Mouse (Mus musculus) fat pad, adult 2 months (tissue): Measurements from ENCODE around the gene Supt16.
A peak's percentile ranks its signal among the peaks of the same experiment; 100 is the strongest.

Experiments
- DNase-seq: peaks from one replicate; pipeline ENCODE4 v3.0.0-alpha.2; 2011; ENCODE audit warnings: low read depth, low spot score; ENCODE audit errors: extremely low read depth

Gene Supt16

DNA sequence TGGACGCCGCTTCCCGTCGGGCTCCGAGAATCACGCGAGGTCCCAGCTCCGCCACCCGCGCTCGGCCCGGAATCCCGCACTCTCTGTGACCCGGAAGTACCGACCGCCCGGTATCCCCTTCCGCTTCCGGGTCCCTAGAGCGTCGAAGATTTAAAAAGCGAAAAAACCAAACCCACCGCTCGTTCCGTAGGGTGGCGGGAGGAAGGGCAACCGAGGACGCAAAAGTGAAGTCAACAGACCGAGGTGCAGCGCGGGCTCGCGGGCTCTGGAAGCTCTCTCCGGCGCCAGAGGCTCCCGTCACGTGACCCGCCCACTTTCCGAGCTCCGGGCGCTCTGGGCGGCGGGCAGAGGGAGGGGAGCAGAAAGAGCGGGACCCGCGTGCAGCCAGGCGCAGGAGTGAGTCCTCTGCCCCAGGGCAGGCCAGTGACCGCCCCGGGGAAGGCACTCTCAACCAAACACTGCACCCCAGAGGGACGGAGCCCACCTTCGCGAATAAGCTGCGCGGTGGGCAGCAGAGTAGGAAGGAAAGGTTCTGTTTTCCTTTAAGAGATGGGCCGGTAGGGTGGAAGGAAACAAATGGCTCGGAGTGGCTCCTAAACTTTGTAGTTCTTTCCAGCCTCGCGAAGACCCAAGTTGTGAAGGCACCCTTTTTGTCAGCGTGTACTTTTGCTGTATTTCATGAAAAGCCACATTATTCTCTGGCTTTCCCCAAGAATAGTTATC, at the start of gene Supt16:
TSS of gene Supt16 (minus strand) at position 261 of the 723 bp plus-strand sequence.
- DNase-seq: no peak

DNA sequence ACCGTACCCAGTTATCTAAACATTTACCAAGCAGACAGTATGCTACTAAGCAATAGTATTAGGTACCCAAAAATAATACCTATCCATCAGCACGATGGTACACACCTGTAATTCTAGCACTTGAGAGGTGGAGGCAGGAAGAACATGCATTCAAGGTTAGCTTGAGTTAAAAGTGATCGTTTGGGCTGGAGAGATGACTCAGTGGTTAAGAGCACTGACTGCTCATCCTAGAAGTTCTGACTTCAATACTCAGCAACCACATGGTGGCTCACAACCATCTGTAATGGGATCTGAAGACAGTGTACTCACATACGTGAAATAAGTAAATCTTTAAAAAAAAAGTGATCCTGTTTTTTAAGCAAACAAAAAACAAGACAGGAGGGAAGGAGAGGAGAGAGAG, 48.9 kb upstream of the Supt16 start:
- DNase-seq: no peak

DNA sequence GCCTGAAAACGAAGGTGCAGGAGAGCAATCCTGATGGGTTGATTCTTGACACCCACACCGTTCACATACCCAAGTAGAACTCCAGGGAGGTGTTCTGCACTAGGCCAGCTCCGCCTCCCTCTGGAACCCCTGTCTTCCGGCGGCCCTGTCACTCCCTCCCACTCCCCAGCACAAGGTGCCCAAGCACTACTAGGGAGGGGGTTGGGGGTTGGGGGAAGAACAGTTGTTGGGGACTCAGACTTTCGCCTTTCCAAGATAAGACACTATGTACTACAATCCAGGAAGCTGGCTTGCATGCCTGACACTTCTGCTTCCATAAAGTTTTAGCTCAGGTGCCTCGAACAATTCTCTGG, 47.5 kb upstream of the Supt16 start:
- no peak for DNase-seq

DNA sequence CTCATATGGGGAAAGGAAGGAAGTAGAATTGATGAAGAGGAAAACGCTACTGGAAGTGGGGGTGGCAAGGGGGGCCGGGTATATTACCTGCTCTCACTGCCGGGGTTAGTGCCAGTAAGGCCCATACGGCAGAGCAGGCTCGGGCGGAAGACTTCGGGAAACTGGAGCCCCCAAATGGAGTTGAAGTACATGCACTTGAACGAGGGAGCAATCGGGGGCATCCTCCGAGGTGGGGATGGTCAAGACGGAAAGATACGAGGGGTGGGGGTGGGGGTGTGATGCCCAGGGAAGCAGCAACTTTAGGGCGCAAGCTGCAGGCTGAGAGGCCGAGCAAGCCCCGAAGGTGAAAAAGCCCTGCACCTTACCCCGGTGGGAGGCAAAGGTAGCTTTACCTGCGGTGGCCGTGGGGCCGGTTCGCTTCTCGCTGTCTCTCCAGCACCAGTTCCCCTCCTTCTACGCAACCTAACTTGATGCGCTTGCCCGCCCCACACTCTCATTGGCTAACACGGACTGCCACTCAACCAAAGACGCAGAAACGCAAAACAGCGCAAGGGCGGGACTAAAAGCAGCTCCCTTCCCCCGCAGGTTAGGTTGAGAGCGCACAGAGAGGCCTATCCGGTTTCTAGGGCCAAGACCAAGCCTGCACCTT, 46.9 kb upstream of the Supt16 start:
- DNase-seq: peak; percentile 88

DNA sequence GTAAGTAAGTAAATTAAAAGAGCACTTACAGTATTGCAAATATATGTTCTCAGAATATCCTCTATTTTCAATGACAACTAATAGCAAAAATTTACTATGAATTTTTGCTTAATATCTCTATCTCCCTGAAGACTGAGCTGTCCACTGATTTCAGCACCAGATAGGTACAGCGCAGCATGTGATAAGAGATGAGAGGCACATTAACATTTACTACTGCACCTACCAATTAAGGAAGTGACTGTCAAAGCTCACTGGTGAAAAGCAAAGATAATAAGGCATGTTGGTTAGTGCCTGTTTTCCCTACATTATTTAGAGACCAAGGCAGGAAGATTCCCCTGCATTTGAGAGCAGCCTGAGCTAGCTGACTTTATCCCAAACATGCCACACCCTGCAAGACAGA, 39.0 kb upstream of the Supt16 start:
- no peak for DNase-seq

DNA sequence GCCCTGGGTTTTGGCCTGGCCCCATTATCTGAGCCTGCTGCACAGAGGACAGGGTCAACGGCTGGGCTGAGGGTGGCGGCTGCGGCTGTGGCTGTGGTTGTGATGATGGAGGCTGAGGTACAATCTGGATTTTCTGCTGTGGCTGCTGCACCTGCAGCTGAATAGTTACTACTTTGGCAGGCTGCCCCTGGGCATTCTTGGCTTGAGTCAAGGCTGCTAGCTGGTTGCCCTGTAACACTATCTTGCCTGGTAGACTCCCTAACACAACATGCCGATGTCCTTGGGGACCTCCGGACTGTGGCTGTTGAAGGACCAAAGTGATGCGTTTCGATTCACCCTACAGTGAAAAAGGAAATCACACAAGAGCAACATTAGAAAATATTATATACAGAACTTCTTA, 37.9 kb upstream of the Supt16 start:
- DNase-seq: no peak

DNA sequence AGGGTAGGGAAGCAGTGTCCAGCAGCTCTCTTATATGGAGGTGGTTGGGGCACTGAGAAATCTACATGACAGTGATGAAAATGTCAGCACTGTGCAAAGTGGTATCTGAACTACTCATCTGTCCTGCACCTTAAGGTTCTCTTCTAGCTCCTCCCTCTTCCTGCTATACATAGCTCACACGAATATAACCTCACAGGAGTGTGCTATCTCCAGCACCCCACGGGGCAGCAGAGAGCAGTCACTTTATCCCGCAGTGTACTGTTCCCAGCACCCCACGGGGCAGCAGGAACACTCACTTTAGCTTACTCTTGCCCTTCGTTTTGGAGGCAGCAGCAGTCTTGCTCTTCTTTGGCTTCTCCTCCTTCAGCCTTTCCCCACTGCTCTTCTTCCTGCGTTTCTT, 35.0 kb upstream of the Supt16 start:
- no peak for DNase-seq

DNA sequence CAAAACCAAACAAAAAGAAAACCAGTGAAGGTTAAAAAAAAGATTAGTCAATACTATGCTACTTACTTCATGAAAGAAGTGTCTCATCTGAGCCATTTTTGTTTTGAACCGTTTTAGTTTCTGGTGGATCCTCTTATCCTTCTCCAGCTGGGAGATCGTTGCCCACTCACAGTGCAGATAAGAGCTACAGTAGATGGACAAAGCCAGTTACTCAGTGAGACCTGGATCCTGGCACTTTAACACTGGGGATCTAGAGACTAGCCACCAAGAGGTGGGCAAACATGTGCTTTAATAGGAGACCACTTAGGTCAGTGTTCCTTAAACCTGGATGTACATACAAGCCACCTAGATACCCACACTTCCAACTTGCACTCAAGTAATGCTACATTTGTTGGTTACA, 28.8 kb upstream of the Supt16 start:
- no peak for DNase-seq

DNA sequence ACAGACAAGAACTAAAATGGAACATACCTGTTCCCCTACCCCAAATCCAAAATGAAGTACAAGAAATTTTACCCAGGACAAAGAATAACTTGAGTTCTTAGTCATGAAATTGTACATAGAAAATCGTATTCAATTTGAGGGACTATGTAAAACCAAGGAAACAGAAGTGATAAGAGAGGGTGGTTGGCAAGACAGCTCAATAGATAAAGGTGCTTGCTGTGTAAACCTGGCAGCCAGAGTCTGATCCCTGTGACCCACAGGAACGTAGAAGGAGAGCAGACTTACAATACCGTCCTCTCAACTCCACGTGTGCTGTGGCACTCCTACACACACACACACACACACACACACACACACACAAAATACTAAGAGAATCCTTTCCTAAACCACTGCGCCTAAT, 20.0 kb upstream of the Supt16 start:
- no peak for DNase-seq

DNA sequence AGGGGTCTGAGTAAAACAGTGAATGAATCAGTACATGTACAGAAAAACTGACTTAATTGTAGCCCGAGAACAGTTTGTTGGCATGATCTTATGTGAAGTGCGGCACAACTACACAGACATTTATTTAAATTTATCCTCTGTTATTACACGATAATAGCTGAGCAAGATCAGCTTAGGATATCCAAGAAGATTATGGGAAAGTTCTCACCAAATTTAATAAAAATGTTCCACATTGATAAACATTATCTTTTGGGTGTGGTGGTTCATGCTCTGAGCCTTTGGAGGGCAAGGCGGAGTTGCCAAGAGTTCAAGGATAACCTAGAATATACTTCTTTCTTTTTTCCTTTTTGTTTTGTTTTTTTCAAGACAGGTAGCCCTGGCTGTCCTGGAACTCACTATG, 2.2 kb upstream of the Supt16 start:
- DNase-seq: no peak

DNA sequence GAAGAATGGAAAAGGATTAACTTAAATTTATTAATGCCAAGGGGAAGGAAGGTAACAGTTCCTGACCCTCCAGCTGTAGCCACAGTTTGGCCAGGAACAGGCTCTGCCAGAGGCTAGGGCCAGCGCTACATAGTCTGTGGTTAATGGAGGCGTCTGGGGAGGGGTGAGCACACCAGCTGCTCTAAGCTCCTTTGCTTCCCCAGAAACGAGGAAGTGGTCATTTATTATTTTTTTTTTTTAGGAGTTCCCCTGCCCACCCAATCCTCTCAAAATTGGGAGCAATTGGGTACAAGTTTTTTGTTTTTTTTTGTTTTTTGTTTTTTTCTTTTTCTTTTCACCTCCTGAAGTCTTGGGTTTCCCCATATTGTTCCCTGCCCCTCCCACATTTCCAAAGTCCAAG, 925 bp upstream of the Supt16 start:
- no peak for DNase-seq

DNA sequence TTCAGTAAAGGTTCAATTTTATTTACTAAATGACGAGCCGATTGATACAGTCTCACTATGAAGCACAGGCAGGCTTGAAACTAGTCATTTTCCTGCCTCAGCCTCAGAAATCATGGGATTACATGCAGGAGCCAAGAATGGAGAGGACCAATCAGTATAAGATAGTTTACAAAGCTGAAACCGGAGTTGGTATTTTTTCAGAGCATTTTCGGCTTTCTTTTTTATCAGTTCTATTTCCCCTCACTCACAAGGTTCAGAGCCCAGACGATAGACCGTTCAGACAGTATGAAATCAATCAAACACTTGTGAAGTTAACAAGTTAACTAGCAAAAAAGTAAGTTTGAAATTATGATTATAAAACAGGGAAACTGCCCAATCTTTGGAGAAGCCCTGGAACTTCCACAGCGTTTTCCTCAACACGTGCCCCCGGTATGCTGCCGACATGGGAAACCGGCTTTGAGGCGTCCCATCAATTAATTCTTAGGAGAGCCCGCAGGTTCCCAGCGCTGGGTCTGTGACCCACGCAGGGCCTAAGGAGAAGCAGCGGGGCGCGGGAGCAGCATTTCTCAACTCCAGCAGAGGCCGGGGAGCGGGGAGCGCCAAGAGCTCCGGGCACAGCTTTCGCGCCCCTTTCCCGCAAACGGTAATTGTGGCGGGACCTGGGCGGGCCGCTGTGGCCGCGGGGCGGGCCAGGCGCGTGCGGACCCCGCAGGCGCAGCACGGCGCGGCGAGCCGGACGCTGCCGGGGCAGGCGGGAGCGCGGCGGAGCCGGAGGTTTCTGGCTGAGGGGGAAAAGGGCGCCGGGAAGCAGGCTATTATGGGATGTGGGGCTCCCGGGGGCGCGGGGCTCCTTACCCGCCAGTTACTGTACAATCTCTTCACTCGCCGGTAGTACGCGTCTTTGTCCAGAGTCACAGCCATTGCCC, 723 bp downstream of the Supt16 start:
- DNase-seq: no peak

DNA sequence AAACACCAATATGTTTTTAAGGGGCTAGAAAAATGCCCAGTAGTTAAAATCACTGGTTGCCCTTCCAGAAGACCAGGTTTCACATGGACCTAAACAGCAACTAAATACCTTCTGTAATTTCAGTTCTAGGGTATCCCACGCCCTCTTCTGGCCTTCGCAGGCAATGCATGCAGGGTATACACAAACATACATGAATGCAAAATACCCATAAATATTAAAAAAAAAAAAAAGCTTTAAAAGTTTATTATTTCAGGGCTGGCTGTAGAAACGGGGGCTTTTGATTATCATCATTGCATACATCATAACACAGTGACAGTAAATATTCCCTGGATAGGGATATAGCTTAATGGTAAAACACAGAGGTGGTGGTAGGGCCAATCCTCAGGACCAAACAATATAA, 1.5 kb downstream of the Supt16 start:
- DNase-seq: no peak

DNA sequence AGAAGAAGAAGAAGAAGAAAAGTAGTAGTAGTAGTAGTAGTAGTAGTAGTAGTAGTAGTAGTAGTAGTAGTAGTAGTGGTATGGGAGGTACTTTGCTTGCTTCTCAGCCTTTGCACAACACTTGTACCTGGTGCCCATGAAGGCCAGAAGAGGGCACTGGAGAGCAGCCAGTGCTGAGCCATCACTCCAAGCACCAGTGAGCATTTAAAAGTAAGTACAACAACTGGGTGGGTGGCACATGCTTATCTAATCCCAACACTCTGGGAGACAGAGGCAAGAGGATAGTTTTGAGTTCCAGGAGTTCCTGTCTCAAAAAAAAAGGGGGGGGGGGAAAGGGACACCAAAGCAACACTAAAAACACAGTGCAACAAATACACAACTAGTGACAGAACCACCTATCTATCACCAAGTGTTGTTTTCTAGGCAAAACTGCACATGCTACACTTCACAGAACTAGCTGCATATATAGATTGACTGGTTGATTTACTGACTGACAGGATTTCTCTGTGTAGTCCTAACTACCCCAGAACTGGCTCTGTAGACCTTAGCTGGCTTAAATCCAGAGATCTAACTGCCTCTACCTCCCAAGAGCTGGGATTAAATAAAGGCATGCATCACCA, 6.4 kb downstream of the Supt16 start:
- no peak for DNase-seq

DNA sequence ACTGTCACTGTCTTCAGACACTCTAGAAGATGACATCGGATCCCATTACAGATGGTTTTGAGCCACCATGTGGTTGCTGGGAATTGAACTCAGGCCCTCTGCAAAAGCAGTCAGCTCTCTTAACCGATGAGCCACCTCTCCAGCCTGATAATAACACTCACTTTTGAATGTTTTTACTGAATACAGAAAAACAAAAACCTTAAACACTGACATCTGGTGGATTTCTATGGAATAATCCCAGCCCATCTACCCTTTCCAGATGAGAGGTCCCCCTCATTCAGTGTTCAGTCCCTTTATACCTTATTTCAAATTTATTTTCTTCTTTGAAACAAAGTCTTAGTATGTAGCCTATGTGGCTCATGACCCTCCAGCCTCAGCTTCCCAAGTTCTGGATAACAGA, 7.7 kb downstream of the Supt16 start:
- DNase-seq: no peak

DNA sequence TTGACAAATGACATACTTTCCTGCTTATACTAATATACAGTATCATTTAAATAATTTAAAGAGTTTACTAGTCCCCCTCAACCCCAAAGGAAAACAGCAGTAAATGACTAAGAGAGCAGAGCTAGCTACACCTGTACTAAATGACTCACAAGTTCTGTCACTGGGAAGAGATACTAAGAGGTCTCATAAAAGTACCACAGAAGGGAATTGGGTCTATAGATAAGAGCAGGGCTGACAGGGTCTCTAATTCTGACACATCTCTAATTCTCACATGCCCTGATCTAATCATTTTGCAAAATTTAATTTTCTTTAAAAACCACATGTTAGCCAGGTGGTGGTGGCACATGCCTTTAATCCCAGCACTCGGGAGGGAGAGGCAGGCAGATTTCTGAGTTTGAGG, 8.4 kb downstream of the Supt16 start:
- no peak for DNase-seq

DNA sequence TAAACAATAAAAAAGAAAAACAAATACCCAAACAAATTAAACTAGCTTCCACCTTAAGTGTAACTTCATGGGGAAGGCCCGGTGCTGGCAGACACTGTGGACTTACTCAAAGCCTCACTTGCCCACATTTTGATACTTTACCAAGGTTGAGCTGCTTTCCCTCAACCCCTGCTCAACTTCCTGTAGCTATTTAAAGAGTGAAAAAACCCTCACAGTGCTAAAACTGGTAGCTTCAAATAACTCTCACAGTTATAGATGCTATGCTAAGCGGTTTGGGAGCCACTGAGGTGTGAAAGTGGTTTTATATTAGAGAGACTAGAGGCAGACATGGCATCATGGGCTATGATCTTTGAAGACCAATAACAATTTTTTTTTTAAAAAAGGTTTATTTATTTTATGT, 30.6 kb downstream of the Supt16 start:
- DNase-seq: no peak

DNA sequence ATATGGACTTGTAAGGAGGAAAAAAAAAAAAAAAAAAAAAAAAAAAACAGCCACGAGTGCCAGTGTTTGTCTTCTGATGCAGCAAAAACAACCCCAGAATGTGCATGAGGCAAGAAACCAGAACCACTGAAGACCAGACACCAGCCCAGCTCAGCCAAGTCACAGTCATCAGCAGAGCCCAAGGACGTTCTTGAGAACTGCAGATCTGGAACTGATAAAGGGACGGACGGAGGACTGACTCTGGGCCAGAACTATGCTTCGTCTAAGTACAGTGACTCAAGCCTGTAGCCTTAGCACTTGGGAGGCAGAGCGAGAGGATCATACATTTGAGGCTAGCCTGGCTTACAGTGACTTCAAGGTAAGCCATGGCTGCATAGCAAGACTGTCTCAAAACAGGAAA, 36.3 kb downstream of the Supt16 start:
- no peak for DNase-seq

DNA sequence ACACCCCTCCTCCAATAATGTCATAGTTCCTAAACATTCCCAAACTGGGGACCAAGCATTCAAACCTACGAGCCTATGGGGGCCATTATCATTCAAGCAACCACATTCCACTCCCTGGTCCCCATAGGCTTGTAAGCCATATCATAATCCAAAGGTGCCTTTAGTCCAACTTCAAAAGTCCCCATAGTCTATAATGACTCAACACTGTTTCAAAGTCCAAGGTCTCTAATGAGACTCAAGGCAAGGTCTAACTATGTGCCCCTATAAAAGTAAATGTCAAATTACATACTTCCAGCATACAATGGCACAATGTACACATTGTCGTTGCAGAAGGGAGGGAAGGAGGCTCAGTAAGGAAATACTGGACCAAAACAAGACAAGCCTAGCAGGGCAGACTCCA, 42.2 kb downstream of the Supt16 start:
- no peak for DNase-seq

DNA sequence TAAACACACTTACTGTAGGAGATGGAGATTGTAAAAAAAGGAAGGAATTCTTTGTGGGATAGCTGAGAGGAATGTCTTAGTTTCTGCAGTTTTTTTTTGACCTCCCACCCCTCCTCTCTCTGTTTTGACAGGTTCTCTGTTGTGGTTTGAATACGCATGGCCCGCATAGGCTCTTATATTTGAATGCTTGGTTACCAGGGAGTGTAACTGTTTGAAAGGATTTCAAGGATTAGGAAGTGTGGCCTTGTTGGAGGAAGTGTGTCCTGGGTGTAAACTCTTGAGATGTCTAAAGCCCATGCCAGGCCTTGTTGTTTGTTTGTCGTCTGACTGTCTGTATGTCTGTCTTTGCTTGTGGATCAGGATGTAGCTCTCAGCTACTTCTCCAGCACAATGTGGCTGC, 44.6 kb downstream of the Supt16 start:
- DNase-seq: no peak

DNA sequence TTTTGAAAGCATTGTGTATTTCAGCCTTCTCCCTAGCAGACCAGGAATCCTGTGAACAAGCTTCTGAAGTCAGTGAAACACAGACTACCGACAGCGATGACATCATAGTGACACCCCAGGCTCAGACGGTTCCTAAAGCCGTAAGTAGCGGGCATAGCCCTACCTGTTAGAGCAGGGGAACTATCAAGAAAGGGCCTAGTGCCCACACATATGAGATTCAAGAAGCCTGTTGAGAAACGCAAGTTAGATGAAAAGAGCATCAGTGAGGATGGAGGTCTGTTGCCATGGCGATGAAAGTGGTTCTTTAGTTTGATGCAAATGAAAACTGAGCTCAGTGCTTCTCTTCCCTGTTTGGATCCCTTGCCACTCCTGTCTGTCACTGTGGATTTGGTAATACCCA, 45.0 kb downstream of the Supt16 start:
- DNase-seq: no peak

DNA sequence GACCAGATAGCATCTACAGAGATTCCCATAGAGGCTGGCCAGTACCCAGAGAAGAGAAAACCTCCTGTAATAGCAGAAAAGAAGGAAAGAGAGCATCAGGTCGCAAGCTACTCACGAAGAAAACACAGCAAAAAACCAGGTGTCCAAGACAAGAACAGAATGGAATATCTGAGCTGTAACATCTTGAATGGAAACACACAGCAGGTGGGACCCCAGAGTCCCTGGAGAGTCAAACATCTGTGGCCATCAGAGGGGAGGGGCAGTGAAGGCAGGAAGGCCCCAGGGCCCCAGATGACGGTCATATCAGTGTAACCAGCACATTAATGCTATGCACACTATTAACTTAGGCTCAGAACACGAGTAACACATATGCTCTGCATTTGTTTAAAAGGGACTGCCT, 47.3 kb downstream of the Supt16 start:
- no peak for DNase-seq
